Comparison of ENCODE assay signal across 24 mouse cellular contexts in genomic region chr5:25889746-25890382, GRCm38 (mm10). TPM values are rescaled to one million over a fixed set of nuclear protein-coding genes. Genes with fewer than 3 reads are reported as not detected.
DNase-seq lines count a peak whose midpoint lies in the region; ATAC-seq and TF ChIP-seq lines count a peak whose summit lies in the region.
"Had no signal": no experiment of that assay in that cellular context is flagged by ENCODE, and none has a peak within 500 bp of the region (broad histone marks: within the 10 kb centered on the region; RNA-seq: fewer than 3 reads in every experiment).

No protein-coding gene starts in this region.

- DNase-seq in forebrain, embryonic 11.5 days (ENCODE audit: low spot score), result no peak
- peak; percentile 40 for DNase-seq in left cerebral cortex, postnatal 4 days
- DNase-seq in left cerebral cortex, postnatal 25 days (ENCODE audit: low spot score in 2 of 2), result no peak
- peak; percentile 35 for DNase-seq in brain, embryonic 14.5 days (ENCODE audit: low read depth)
- DNase-seq in neural tube, embryonic 10.5 days (ENCODE audit: extremely low spot score, low spot score), result peak; percentile 11
- no peak for DNase-seq in adrenal gland, adult 8-10 months
- DNase-seq: adrenal gland, postnatal 25 days; B cell, adult 2 months; heart, postnatal 4 days; kidney, postnatal 10 days; midbrain, embryonic 14.5 days; thymus, adult 18-20 months had no signal

- TF ChIP-seq CTCF in brain, embryonic 14.5 days (IDR thresholded peaks at IDR 0.05; ENCODE audit: borderline replicate concordance, extremely low read depth, insufficient read depth, insufficient read length), result no peak

- no peak for TF ChIP-seq POLR2A in brain, embryonic 14.5 days (IDR thresholded peaks at IDR 0.05; ENCODE audit: borderline replicate concordance, extremely low read depth, insufficient read depth, insufficient read length, poor library complexity, severe bottlenecking)

- 53% methylated on average over 3 of the region's 3 CpGs for WGBS in forebrain, embryonic 13.5 days
- WGBS in forebrain, embryonic 11.5 days, result 53% methylated on average over 3 of the region's 3 CpGs

- 0 out of 2 replicates have a peak, but pooled peaks have one; percentile 8 for ATAC-seq in forebrain, embryonic 13.5 days
- ATAC-seq in forebrain, embryonic 11.5 days (replicated peaks; ENCODE audit: low FRiP score), result no peak
- ATAC-seq: forebrain, embryonic 14.5 days; intestine, embryonic 16.5 days had no signal

- H3K27ac ChIP-seq in forebrain, embryonic 13.5 days, result peak overlapping the region; percentile 14; the same call in 1 of the 2 replicates
- no peak overlapping the region for H3K27ac ChIP-seq in forebrain, embryonic 11.5 days (ENCODE audit: low read depth, low read length)
- H3K27ac ChIP-seq: left cerebral cortex, adult 2 months; limb, embryonic 12.5 days; liver, embryonic 14.5 days had no signal

- H3K27me3 ChIP-seq in forebrain, embryonic 13.5 days, result no peaks in the 10 kb centered on the region
- no peaks in the 10 kb centered on the region for H3K27me3 ChIP-seq in forebrain, embryonic 11.5 days (ENCODE audit: control insufficient read depth, insufficient read depth, low read length)
- H3K27me3 ChIP-seq: limb, embryonic 12.5 days had no signal

- H3K9me3 ChIP-seq in forebrain, embryonic 13.5 days (replicated peaks), result peaks cover 11% of the 10 kb centered on the region
- no peaks in the 10 kb centered on the region; the same call in 1 of the 2 replicates for H3K9me3 ChIP-seq in forebrain, embryonic 11.5 days (ENCODE audit: control insufficient read depth, low read length)

- 0 out of 2 replicates have a peak, but pooled peaks cover 7% of the 10 kb centered on the region for H3K4me1 ChIP-seq in forebrain, embryonic 13.5 days
- H3K4me1 ChIP-seq in forebrain, embryonic 11.5 days (replicated peaks; ENCODE audit: control insufficient read depth, insufficient read depth, low read length), result no peaks in the 10 kb centered on the region
- H3K4me1 ChIP-seq: limb, embryonic 12.5 days had no signal

- intact Hi-C loops in left cerebral cortex, postnatal 4 days (cut with DNase I), result no loop called here
- intact Hi-C loops in left cerebral cortex, postnatal 25 days (cut with DNase I), result no loop called here

- no peak overlapping the region for H3K4me3 ChIP-seq in forebrain, embryonic 13.5 days
- H3K4me3 ChIP-seq in forebrain, embryonic 11.5 days (ENCODE audit: low read depth, low read length), result no peak overlapping the region
- H3K4me3 ChIP-seq: left cerebral cortex, adult 2 months; limb, embryonic 12.5 days had no signal

- H3K9ac ChIP-seq in forebrain, embryonic 13.5 days, result no peak overlapping the region
- no peak overlapping the region for H3K9ac ChIP-seq in forebrain, embryonic 11.5 days (ENCODE audit: low read length)
- H3K9ac ChIP-seq: limb, embryonic 12.5 days; liver, embryonic 14.5 days had no signal

- H3K36me3 ChIP-seq in forebrain, embryonic 13.5 days (ENCODE audit: poor library complexity, severe bottlenecking), result no peaks in the 10 kb centered on the region
- no peaks in the 10 kb centered on the region for H3K36me3 ChIP-seq in forebrain, embryonic 11.5 days (ENCODE audit: control insufficient read depth, insufficient read depth, low read length)
- H3K36me3 ChIP-seq: limb, embryonic 12.5 days had no signal

- H3K4me2 ChIP-seq in forebrain, embryonic 13.5 days, result no peak overlapping the region
- no peak overlapping the region for H3K4me2 ChIP-seq in forebrain, embryonic 11.5 days (ENCODE audit: low read depth, low read length, severe bottlenecking)
- H3K4me2 ChIP-seq: limb, embryonic 12.5 days had no signal

RNA-seq across cellular contexts. Expression of gene Gm21663, which starts 52.3 kb away (rescaled TPM):
- polyA plus RNA-seq in forebrain, embryonic 13.5 days (2015; fragmentation: Nextera tagmentation; extraction: Ambion mirVana), result not detected in 2 replicates
- not detected in 2 replicates for polyA plus RNA-seq in forebrain, embryonic 11.5 days (2014; fragmentation: Nextera tagmentation; extraction: Ambion mirVana)
- total RNA-seq in left cerebral cortex, postnatal 4 days (2021), result not detected
- total RNA-seq in left cerebral cortex, postnatal 25 days (2021), result not detected
- polyA plus RNA-seq in brain, embryonic 14.5 days (2012; rRNA removed), result not detected in 2 replicates
- not detected for total RNA-seq in adrenal gland, adult 8-10 months (2022)
- total RNA-seq: adrenal gland, postnatal 25 days; gastrocnemius, adult 18-20 months; granulocyte monocyte progenitor cell, adult 5-6 weeks; heart, postnatal 4 days; left cerebral cortex, adult 2 months; megakaryocyte progenitor cell, adult 5-6 weeks had no signal
- polyA plus RNA-seq: forebrain, embryonic 14.5 days; intestine, embryonic 16.5 days; liver, embryonic 14.5 days; lung, embryonic 16.5 days; midbrain, embryonic 14.5 days; neural tube, embryonic 11.5 days; urinary bladder, adult 2 months had no signal

Comparison
In these comparisons a context has a peak if more than half of its experiments do, and no peak if none do; other contexts are left out.
1. DNase-seq: peak in left cerebral cortex, postnatal 4 days (single experiment), brain, embryonic 14.5 days (single experiment) and neural tube, embryonic 10.5 days (single experiment); none in forebrain, embryonic 11.5 days (single experiment), left cerebral cortex, postnatal 25 days (0 of 2) and adrenal gland, adult 8-10 months (single experiment).